Mouse (Mus musculus) embryonic facial prominence, embryonic 12.5 days (tissue): Measurements from ENCODE around the gene Chga. TPM values are rescaled to one million over a fixed set of nuclear protein-coding genes. Genes with fewer than 3 reads are reported as not detected.

Experiments used
- ATAC-seq: fragments of 200-750 bp; cut with Nextera tagmentation; 2 replicates; pipeline ENCODE4 v1.8.0; 2017; ENCODE audit not compliant: insufficient number of reproducible peaks, insufficient read depth, low FRiP score, low TSS enrichment
- H3K27ac ChIP-seq: fragments of 300-500 bp; sonication (generic); 2 replicates; pipeline ENCODE4 v1.5.1; 2016; ENCODE audit warnings: mild to moderate bottlenecking
- H3K27me3 ChIP-seq: fragments of 300-500 bp; sonication (generic); 2 replicates; pipeline ENCODE4 v1.6.1; 2016; ENCODE audit warnings: mild to moderate bottlenecking, moderate library complexity
- H3K36me3 ChIP-seq: fragments of 300-500 bp; sonication (generic); 2 replicates; pipeline ENCODE4 v1.6.1; 2016; ENCODE audit warnings: mild to moderate bottlenecking
- H3K4me1 ChIP-seq: fragments of 300-500 bp; sonication (generic); 2 replicates; pipeline ENCODE4 v1.6.1; 2016
- H3K4me2 ChIP-seq: fragments of 300-500 bp; sonication (generic); replicated peaks from 2 replicates; pipeline ENCODE4 v1.6.1; 2016; ENCODE audit warnings: mild to moderate bottlenecking, moderate library complexity
- H3K4me3 ChIP-seq: fragments of 300-500 bp; sonication (generic); 2 replicates; pipeline ENCODE4 v1.5.1; 2016; ENCODE audit warnings: mild to moderate bottlenecking
- H3K9ac ChIP-seq: fragments of 300-500 bp; sonication (generic); 2 replicates; pipeline ENCODE4 v1.6.1; 2016; ENCODE audit warnings: mild to moderate bottlenecking, moderate library complexity
- H3K9me3 ChIP-seq: fragments of 300-500 bp; sonication (generic); 2 replicates; pipeline ENCODE4 v1.6.1; 2016; ENCODE audit warnings: mild to moderate bottlenecking, moderate library complexity
- WGBS: fragments of 180-500 bp; shearing (Covaris S2); methylation state at CpG from one replicate; pipeline ENCODE4 v1.1.7; 2016; 5-methylcytosine and 5-hydroxymethylcytosine counted together
- polyA plus RNA-seq: library from polyadenylated mRNA; unstranded; fragments of >200 nt; fragmentation: Nextera tagmentation; extraction: Ambion mirVana; gene quantifications from 2 replicates; pipeline ENCODE4 v1.2.1, GENCODE M21; 2016

The Chga gene
- polyA plus RNA-seq, 1 experiment from 2014 or later: 10.1 TPM

- no peak overlapping the region for H3K9ac ChIP-seq
- H3K27ac ChIP-seq: no peak overlapping the region
- H3K36me3 ChIP-seq: no peaks in the 10 kb centered on the region
- ATAC-seq: no peak
- no peak overlapping the region for H3K4me3 ChIP-seq
- H3K4me2 ChIP-seq: no peak overlapping the region
- H3K4me1 ChIP-seq: no peaks in the 10 kb centered on the region
- H3K9me3 ChIP-seq: no peaks in the 10 kb centered on the region
- H3K27me3 ChIP-seq: no peaks in the 10 kb centered on the region
- WGBS: 22% methylated on average over 6 of the region's 6 CpGs
Observed at GRCm38 (mm10) chr12:102524760-102525159, 30.0 kb upstream of the Chga start.

DNA sequence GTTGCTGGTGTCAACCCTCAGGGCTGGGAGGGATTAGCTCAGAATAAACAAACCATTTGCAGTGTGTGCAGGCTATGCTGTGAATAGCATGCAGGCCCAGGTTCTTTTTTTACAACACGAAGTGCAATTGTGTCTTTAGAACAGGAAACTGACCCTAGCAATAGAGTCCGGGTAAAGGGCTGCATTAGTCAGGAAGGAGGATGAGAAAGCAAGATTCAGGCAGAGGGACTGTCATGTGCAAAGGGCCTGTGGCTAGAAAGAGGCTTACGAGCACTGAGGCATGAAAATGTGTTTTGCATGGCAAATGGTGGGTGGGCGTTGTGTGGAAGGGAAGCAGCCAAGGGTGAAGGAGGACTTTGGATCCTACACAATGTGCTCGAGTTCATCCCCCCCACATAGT, 26.8 kb upstream of the Chga start:
- no peak for ATAC-seq
- Histone ChIP-seq H3K27me3 (no peaks in the 10 kb centered on the region), H3K4me1 (no peaks in the 10 kb centered on the region), H3K4me3 (no peak overlapping the region), H3K27ac (no peak overlapping the region), H3K9me3 (no peaks in the 10 kb centered on the region), H3K9ac (no peak overlapping the region), H3K4me2 (no peak overlapping the region), H3K36me3 (no peaks in the 10 kb centered on the region)
- WGBS: 67% methylated on average over 5 of the region's 5 CpGs

DNA sequence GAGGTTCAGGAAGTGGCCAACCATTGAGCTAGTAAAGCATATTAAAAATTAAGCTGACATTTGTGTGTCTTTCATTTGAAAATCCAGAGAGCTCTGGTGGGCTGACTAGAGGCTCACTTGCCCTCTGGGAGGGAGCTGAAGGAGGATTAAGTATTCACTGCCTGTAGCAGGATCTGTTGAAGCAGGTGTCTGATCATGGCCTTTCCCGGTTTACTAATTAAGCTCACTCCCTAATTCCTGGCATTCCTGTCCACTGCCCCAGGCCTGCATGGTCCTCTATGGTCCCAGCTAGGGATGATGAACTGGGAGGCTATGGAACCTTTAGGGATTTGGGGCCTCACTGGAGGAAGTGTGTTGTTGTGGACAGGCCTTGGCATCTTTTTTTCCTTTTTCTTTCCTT, 19.0 kb upstream of the Chga start:
- Histone ChIP-seq H3K27ac (no peak overlapping the region), H3K9me3 (no peaks in the 10 kb centered on the region), H3K4me2 (no peak overlapping the region), H3K4me1 (no peaks in the 10 kb centered on the region), H3K36me3 (no peaks in the 10 kb centered on the region), H3K9ac (no peak overlapping the region), H3K27me3 (no peaks in the 10 kb centered on the region), H3K4me3 (no peak overlapping the region)
- 48% methylated on average over 1 of the region's 1 CpGs for WGBS
- no peak for ATAC-seq

- Histone ChIP-seq H3K4me3 (no peak overlapping the region), H3K9ac (no peak overlapping the region), H3K9me3 (no peaks in the 10 kb centered on the region), H3K27ac (no peak overlapping the region), H3K36me3 (no peaks in the 10 kb centered on the region), H3K4me2 (no peak overlapping the region), H3K27me3 (no peaks in the 10 kb centered on the region), H3K4me1 (no peaks in the 10 kb centered on the region)
- ATAC-seq: no peak
- WGBS: 69% methylated on average over 8 of the region's 8 CpGs
Observed at GRCm38 (mm10) chr12:102540278-102540677, 14.5 kb upstream of the Chga start.

- no peak overlapping the region for H3K27ac ChIP-seq
- no peaks in the 10 kb centered on the region for H3K36me3 ChIP-seq
- H3K27me3 ChIP-seq: no peaks in the 10 kb centered on the region
- H3K4me2 ChIP-seq: no peak overlapping the region
- no peak for ATAC-seq
- H3K9me3 ChIP-seq: no peaks in the 10 kb centered on the region
- 91% methylated on average over 7 of the region's 7 CpGs for whole genome bisulfite sequencing
- H3K4me3 ChIP-seq: no peak overlapping the region
- H3K9ac ChIP-seq: no peak overlapping the region
- no peaks in the 10 kb centered on the region for H3K4me1 ChIP-seq
Observed at GRCm38 (mm10) chr12:102541168-102541567, 13.6 kb upstream of the Chga start.

DNA sequence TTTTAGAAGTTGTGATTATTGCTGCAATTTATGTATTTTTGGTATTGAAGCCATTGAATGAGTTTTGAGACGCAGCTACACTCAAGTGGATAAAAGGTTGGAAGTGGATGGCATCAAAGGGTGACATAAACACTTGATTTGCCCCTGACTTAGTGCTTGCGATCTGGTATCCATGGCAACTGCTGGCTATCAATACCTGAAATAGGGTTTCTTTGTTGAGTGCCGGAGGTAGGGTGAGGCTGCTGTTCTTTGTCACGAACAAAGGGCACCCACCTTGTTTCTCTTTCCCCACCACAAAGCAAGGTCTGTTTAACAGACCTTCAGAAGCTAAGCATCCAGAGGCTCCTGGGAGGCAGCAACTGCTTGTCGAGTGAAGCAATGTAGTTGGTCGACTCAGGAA, 9.6 kb upstream of the Chga start:
- H3K4me2 ChIP-seq: no peak overlapping the region
- no peak overlapping the region for H3K9ac ChIP-seq
- no peaks in the 10 kb centered on the region for H3K36me3 ChIP-seq
- no peaks in the 10 kb centered on the region for H3K4me1 ChIP-seq
- no peak overlapping the region for H3K4me3 ChIP-seq
- no peaks in the 10 kb centered on the region for H3K27me3 ChIP-seq
- no peak for ATAC-seq
- 68% methylated on average over 6 of the region's 6 CpGs for WGBS
- no peak overlapping the region for H3K27ac ChIP-seq
- no peaks in the 10 kb centered on the region for H3K9me3 ChIP-seq

DNA sequence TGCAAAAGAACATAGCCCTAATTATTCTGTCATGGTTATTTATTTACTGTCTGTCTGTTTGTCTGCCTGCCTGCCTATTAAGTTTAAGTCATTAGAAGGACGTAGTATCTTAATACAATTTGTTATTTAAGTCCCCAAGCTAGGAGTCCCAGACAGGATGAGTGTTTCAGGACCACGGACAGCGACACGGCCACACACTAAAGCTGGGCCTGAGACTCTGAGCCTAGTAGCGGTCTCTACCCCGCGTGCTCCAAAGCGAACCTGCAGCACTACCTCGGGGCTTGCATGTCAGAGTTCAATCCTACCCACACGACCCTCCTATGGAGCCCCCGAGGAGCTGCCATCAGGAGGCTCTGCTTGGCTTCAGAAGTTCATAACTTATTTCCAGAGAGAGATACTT, 4.2 kb upstream of the Chga start:
- no peaks in the 10 kb centered on the region for H3K4me1 ChIP-seq
- H3K36me3 ChIP-seq: no peaks in the 10 kb centered on the region
- no peak overlapping the region for H3K9ac ChIP-seq
- no peaks in the 10 kb centered on the region for H3K9me3 ChIP-seq
- WGBS: 3% methylated on average over 11 of the region's 11 CpGs
- no peak overlapping the region for H3K4me3 ChIP-seq
- peaks cover 24% of the 10 kb centered on the region for H3K27me3 ChIP-seq
- no peak overlapping the region for H3K4me2 ChIP-seq
- no peak for ATAC-seq
- no peak overlapping the region for H3K27ac ChIP-seq

- H3K9me3 ChIP-seq: no peaks in the 10 kb centered on the region
- H3K36me3 ChIP-seq: no peaks in the 10 kb centered on the region
- H3K9ac ChIP-seq: no peak overlapping the region
- H3K27ac ChIP-seq: no peak overlapping the region
- H3K4me3 ChIP-seq: no peak overlapping the region
- no peak for ATAC-seq
- no peak overlapping the region for H3K4me2 ChIP-seq
- H3K4me1 ChIP-seq: no peaks in the 10 kb centered on the region
- WGBS: 89% methylated on average over 3 of the region's 3 CpGs
- H3K27me3 ChIP-seq: peaks cover 24% of the 10 kb centered on the region
Observed at GRCm38 (mm10) chr12:102551186-102551585, 3.6 kb upstream of the Chga start.

DNA sequence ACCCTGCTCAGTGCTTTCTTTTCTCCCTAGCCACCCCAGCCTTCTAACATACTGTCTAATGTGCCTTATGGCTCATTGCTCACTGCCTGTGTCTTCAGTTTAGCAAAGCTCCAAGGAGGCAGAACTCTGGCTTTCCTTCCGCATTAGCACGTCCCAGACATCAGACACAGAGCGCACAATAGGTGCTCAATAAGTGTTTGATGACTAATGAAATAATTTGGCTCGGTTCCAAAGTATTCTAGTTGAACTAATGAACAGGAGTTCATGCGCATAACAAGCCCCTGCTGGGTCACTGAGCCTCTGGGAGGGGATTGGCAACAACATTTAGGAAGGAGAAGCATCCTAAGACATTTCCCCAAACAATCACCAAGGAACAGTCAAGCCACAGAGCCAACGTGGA, 2.8 kb upstream of the Chga start:
- no peak overlapping the region for H3K27ac ChIP-seq
- H3K4me3 ChIP-seq: no peak overlapping the region
- no peaks in the 10 kb centered on the region for H3K36me3 ChIP-seq
- no peak overlapping the region for H3K9ac ChIP-seq
- 75% methylated on average over 6 of the region's 6 CpGs for WGBS
- no peaks in the 10 kb centered on the region for H3K4me1 ChIP-seq
- peaks cover 24% of the 10 kb centered on the region for H3K27me3 ChIP-seq
- no peak for ATAC-seq
- H3K4me2 ChIP-seq: no peak overlapping the region
- no peaks in the 10 kb centered on the region for H3K9me3 ChIP-seq

DNA sequence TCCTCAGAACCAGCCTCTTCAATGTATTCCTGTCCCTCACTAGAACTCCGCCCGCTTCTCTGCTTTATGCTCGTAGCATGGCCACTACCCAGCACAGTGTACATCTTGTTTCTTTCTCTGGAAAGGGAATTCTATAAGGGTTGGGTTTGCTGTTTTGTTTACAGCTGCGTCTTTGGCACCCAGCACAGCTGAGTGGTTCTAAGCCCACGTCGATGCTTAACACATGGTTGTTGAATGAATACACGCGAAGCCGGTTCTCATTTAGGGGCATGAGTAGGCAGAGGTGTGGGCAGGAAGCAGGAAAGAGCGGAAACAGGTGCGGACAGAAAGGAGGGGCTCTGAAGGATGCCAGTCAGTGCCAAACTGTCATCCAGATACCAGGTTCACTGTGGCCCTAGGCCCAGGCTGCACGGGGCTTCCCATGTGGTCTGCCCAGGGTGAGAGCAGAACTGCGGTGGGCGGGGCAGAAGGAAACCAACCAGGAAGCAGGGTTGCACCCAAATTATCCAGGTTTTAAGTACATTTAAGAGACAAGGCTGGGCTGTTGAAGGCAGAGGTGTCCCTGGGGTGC, 979 bp upstream of the Chga start:
- Histone ChIP-seq H3K4me3 (no peak overlapping the region), H3K27ac (no peak overlapping the region), H3K9ac (no peak overlapping the region), H3K4me2 (no peak overlapping the region), H3K4me1 (no peaks in the 10 kb centered on the region), H3K27me3 (peaks cover 24% of the 10 kb centered on the region), H3K36me3 (no peaks in the 10 kb centered on the region), H3K9me3 (no peaks in the 10 kb centered on the region)
- ATAC-seq: no peak
- WGBS: 79% methylated on average over 14 of the region's 14 CpGs

DNA sequence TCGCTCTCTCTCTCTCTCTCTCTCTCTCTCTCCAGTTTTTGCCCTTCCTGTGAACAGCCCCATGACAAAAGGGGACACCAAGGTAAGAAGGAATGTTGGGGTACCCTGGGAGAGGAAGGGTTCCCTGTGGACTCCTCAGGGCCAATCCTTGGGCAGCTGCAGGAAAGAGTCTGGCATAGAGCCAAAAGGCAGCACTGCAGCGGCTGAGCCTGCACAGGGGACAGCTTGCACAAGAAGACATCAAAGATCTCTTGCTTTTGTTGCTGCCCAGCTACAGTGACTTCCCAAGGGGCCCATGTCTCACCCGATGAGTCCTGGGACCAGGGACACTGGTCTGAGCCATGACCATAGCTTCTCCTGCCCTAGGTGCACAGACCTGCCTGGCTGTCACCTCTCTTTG, 1.1 kb downstream of the Chga start:
- ATAC-seq: no peak
- WGBS: 74% methylated on average over 3 of the region's 3 CpGs
- Histone ChIP-seq H3K27me3 (peaks cover 24% of the 10 kb centered on the region), H3K9me3 (no peaks in the 10 kb centered on the region), H3K4me1 (no peaks in the 10 kb centered on the region), H3K36me3 (no peaks in the 10 kb centered on the region), H3K4me2 (no peak overlapping the region; the same call in 1 of the 2 replicates), H3K9ac (no peak overlapping the region), H3K27ac (no peak overlapping the region), H3K4me3 (no peak overlapping the region)

DNA sequence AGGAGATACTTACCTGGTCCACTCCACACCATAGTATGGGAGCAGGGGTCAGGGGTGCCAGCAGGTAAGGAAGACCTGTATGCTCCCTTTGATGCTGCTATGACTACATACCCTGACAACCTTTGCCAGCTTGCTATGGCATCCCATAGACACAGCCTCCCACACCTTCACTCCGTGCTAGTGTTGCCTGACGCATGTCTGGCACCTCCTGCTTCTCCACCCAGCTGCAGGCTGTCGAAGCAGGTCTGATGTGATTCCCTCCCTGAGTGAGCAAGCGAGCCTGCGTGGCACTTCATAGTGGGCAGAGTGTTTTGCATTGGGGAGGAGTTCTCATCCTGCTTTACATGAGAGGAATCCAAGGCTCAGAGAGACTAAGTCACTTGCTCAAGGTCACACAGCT, 2.6 kb downstream of the Chga start:
- H3K27me3 ChIP-seq: peaks cover 21% of the 10 kb centered on the region
- H3K4me2 ChIP-seq: no peak overlapping the region
- H3K9ac ChIP-seq: no peak overlapping the region
- H3K4me3 ChIP-seq: no peak overlapping the region
- no peak for ATAC-seq
- H3K36me3 ChIP-seq: no peaks in the 10 kb centered on the region
- WGBS: 87% methylated on average over 5 of the region's 5 CpGs
- no peaks in the 10 kb centered on the region for H3K4me1 ChIP-seq
- no peaks in the 10 kb centered on the region for H3K9me3 ChIP-seq
- H3K27ac ChIP-seq: no peak overlapping the region

DNA sequence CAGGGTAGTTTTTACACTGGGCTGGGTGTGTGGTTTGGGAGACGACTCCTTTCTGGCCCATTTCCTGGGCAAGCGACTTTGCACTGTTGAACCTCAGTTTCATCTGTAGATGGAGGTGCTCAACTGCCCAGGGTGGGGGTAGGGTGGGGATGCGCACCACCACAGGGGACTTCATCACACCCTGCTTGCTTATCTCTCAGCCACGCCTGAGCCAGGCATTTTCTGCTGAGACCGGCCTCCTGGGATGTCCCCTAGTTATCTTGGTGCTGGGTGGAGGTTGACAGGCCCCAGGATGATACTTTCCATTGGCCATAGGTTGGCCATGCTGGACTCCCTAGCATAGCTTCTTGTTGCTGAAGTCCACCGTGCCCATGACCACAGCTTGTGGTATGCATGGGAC, 10.3 kb downstream of the Chga start:
- no peak for ATAC-seq
- Histone ChIP-seq H3K9ac (no peak overlapping the region), H3K9me3 (no peaks in the 10 kb centered on the region), H3K4me3 (no peak overlapping the region), H3K27me3 (no peaks in the 10 kb centered on the region), H3K4me2 (no peak overlapping the region), H3K27ac (no peak overlapping the region), H3K36me3 (0 out of 2 replicates have a peak, but pooled peaks cover 6% of the 10 kb centered on the region), H3K4me1 (no peaks in the 10 kb centered on the region)
- WGBS: 85% methylated on average over 6 of the region's 6 CpGs
